Mouse (Mus musculus): ENCODE data around the gene Nyx.

GRCm38 (mm10) chrX:13519408-13519783, 53.5 kb downstream of the Nyx start:
- no peak for TF ChIP-seq CTCF (IDR thresholded peaks at IDR 0.05; ENCODE audit: extremely low read depth, insufficient read depth, insufficient read length, insufficient replicate concordance)
- no peak for TF ChIP-seq POLR2A (IDR thresholded peaks at IDR 0.05; ENCODE audit: low read depth, low read length)

All from spleen, adult 2 months (tissue).